Mouse (Mus musculus): ENCODE data around the gene Nup155. TPM values are rescaled to one million over a fixed set of nuclear protein-coding genes. Genes with fewer than 3 reads are reported as not detected.

Gene Nup155
- polyA plus RNA-seq, 1 experiment from 2014 or later: 34.1 TPM

DNA sequence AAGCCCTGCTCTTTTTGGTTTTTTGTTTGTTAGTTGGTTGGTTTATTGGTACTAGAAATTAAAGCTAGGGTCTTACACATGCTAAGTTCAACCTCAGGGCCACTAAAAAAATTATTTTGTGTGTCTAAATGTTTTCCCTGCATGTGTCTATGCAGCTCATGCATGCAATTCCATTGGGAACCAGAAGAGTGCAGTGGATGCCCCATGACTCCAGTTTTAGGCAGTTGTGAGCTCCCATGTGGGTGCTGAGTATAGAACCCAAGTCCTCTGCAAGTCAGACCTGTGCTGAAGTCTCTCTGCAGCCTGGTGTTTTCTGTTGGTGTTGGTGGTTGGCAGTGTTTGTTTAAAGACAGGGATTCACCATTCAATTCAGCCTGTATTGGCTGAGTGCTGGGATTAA lies 22.7 kb downstream of the Nup155 start:
- H3K4me3 ChIP-seq (ENCODE audit: low read depth, low read length): no peak overlapping the region
- no peaks in the 10 kb centered on the region for H3K9me3 ChIP-seq (replicated peaks; ENCODE audit: control insufficient read depth, low read length)
- no peaks in the 10 kb centered on the region for H3K4me1 ChIP-seq (ENCODE audit: control insufficient read depth, insufficient read depth, low read length)
- DNase-seq (ENCODE audit: low spot score) (no peak), ATAC-seq (replicated peaks; ENCODE audit: insufficient number of reproducible peaks, low FRiP score, low TSS enrichment, low read depth) (no peak)
- H3K9ac ChIP-seq (replicated peaks; ENCODE audit: low read length): no peak overlapping the region
- no peaks in the 10 kb centered on the region for H3K27me3 ChIP-seq (ENCODE audit: control insufficient read depth, insufficient read depth, low read length)
- H3K4me2 ChIP-seq (ENCODE audit: low read depth, low read length): no peak overlapping the region
- H3K27ac ChIP-seq (replicated peaks; ENCODE audit: low read depth, low read length): no peak overlapping the region
- peaks cover 2% of the 10 kb centered on the region for H3K36me3 ChIP-seq (replicated peaks; ENCODE audit: control insufficient read depth, insufficient read depth, low read depth, low read length)

DNA sequence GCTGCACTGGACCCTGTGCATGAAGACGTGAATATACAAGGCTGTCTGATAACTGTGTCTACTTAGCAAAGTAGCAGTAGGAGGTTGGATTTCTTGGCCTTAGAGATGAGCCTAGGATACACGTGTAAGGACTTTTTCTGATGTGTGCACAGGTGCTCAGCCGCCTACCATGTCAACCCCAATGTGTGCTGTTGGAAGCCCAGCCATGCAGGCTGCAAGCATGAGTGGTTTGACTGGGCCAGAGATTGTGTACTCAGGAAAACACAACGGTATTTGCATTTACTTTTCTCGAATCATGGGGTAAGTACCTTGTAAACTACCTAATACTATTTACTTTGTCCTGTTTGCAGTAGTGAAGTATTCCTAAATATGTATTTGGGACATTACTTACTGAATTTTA lies 26.5 kb downstream of the Nup155 start:
- no peak overlapping the region for H3K27ac ChIP-seq (replicated peaks; ENCODE audit: low read depth, low read length)
- no peak overlapping the region for H3K4me2 ChIP-seq (ENCODE audit: low read depth, low read length)
- H3K4me1 ChIP-seq (ENCODE audit: control insufficient read depth, insufficient read depth, low read length): no peaks in the 10 kb centered on the region
- DNase-seq (ENCODE audit: low spot score) (no peak), ATAC-seq (replicated peaks; ENCODE audit: insufficient number of reproducible peaks, low FRiP score, low TSS enrichment, low read depth) (no peak)
- WGBS: 84% methylated on average over 5 of the region's 5 CpGs
- H3K27me3 ChIP-seq (ENCODE audit: control insufficient read depth, insufficient read depth, low read length): no peaks in the 10 kb centered on the region
- H3K36me3 ChIP-seq (replicated peaks; ENCODE audit: control insufficient read depth, insufficient read depth, low read depth, low read length): peaks cover 6% of the 10 kb centered on the region
- H3K9me3 ChIP-seq (replicated peaks; ENCODE audit: control insufficient read depth, low read length): no peaks in the 10 kb centered on the region
- no peak overlapping the region for H3K9ac ChIP-seq (replicated peaks; ENCODE audit: low read length)
- H3K4me3 ChIP-seq (ENCODE audit: low read depth, low read length): no peak overlapping the region

DNA sequence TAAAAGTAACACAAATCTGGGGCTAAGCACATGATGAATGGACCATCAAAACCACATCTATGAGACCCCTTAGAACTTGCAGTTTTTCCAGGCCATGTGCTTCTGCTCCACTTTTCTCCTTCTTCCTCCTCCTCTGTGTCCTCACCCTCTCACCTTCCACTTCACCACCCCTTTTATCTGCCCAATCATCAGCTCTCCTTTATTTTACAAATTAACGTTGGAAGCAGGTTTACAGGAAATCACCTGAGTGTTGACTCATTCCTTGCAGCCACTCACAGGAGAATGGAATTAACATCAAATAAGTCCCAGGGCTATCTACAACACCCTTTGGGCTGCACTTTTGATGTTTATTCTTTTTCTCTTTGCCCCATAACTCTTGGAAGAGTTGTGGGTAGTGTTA lies 52.8 kb downstream of the Nup155 start:
- H3K9me3 ChIP-seq (replicated peaks; ENCODE audit: control insufficient read depth, low read length): no peaks in the 10 kb centered on the region
- no peak overlapping the region for H3K4me2 ChIP-seq (ENCODE audit: low read depth, low read length)
- ATAC-seq (replicated peaks; ENCODE audit: insufficient number of reproducible peaks, low FRiP score, low TSS enrichment, low read depth): no peak
- no peak overlapping the region for H3K4me3 ChIP-seq (ENCODE audit: low read depth, low read length)
- DNase-seq (ENCODE audit: low spot score): no peak
- no peak overlapping the region for H3K27ac ChIP-seq (replicated peaks; ENCODE audit: low read depth, low read length)
- no peaks in the 10 kb centered on the region for H3K4me1 ChIP-seq (ENCODE audit: control insufficient read depth, insufficient read depth, low read length)
- H3K9ac ChIP-seq (replicated peaks; ENCODE audit: low read length): no peak overlapping the region
- WGBS: 81% methylated on average over 1 of the region's 1 CpGs
- no peaks in the 10 kb centered on the region for H3K27me3 ChIP-seq (ENCODE audit: control insufficient read depth, insufficient read depth, low read length)
- peaks cover 8% of the 10 kb centered on the region for H3K36me3 ChIP-seq (replicated peaks; ENCODE audit: control insufficient read depth, insufficient read depth, low read depth, low read length)

GRCm38 (mm10) chr15:8168591-8169265 lies 59.7 kb downstream of the Nup155 start, which contains the start of gene Cplane1:
Cplane1 (plus strand) TSS chr15:8169106.
- Histone ChIP-seq H3K27ac (replicated peaks; ENCODE audit: low read depth, low read length) (peak within 1 kb of the TSS; percentile 70), H3K36me3 (replicated peaks; ENCODE audit: control insufficient read depth, insufficient read depth, low read depth, low read length) (no peaks in the 10 kb centered on the region; the same call in 1 of the 2 replicates), H3K9ac (replicated peaks; ENCODE audit: low read length) (peak within 1 kb of the TSS; percentile 96), H3K4me1 (ENCODE audit: control insufficient read depth, insufficient read depth, low read length) (no peaks in the 10 kb centered on the region), H3K9me3 (replicated peaks; ENCODE audit: control insufficient read depth, low read length) (no peaks in the 10 kb centered on the region), H3K27me3 (ENCODE audit: control insufficient read depth, insufficient read depth, low read length) (no peaks in the 10 kb centered on the region), H3K4me3 (ENCODE audit: low read depth, low read length) (peak within 1 kb of the TSS; percentile 89), H3K4me2 (ENCODE audit: low read depth, low read length) (peak within 1 kb of the TSS; percentile 60)
- WGBS: 1% methylated on average over 46 of the region's 47 CpGs
- DNase-seq (ENCODE audit: low spot score) (peak; percentile 97), ATAC-seq (replicated peaks; ENCODE audit: insufficient number of reproducible peaks, low FRiP score, low TSS enrichment, low read depth) (peak; percentile 99)

DNA sequence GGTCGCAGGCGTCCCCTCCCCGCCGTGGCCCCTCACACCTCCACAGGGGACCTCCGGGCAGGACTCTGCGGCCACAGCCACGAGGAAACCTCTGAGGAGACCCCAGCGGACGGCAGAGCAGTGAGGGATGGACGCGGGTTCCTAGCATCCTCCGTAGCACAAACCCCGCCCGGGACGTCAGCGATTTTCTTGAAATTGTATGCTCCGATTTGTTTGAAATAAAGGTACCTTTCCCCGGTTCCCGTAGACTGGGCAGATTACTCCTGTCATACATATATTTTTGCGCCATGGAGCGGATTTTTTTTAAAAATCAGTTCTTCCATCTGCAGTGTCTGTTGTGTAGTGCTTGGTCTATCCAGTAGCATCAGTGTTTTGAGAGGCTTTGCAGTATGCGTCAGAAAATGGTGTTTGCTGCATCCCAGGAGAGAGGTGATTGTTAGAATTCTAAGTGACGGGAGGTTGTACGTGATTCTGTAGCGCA lies 60.2 kb downstream of the Nup155 start:
- Histone ChIP-seq H3K4me2 (ENCODE audit: low read depth, low read length) (peak overlapping the region; percentile 60), H3K27ac (replicated peaks; ENCODE audit: low read depth, low read length) (peak overlapping the region; percentile 70), H3K9ac (replicated peaks; ENCODE audit: low read length) (peak overlapping the region; percentile 96), H3K4me3 (ENCODE audit: low read depth, low read length) (peak overlapping the region; percentile 89), H3K9me3 (replicated peaks; ENCODE audit: control insufficient read depth, low read length) (no peaks in the 10 kb centered on the region), H3K36me3 (replicated peaks; ENCODE audit: control insufficient read depth, insufficient read depth, low read depth, low read length) (no peaks in the 10 kb centered on the region; the same call in 1 of the 2 replicates), H3K27me3 (ENCODE audit: control insufficient read depth, insufficient read depth, low read length) (no peaks in the 10 kb centered on the region), H3K4me1 (ENCODE audit: control insufficient read depth, insufficient read depth, low read length) (no peaks in the 10 kb centered on the region)
- DNase-seq (ENCODE audit: low spot score): peak; percentile 51
- peak; percentile 83 for ATAC-seq (replicated peaks; ENCODE audit: insufficient number of reproducible peaks, low FRiP score, low TSS enrichment, low read depth)
- under 1% methylated on average over 25 of the region's 25 CpGs for WGBS

DNA sequence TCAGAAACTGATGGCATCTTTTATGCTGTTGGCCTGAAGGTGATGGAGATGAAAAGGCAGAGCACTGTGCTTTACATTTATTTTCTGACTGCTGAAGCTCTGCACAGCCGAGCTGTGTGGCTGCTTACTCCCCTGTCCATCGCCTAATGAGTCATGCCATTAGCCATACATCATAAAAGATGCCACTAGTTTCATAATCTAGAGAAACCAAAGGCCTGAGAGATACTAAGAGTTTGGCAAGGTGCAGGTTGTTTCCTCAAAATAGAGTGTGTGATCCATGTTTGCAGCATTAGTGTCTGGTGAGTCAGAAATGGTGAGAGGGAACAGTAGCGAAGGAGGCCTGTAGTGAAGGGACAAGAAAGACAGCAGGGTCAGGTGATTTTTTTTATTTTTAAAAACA lies 80.5 kb downstream of the Nup155 start:
- no peak for ATAC-seq (replicated peaks; ENCODE audit: insufficient number of reproducible peaks, low FRiP score, low TSS enrichment, low read depth)

GRCm38 (mm10) chr15:8190435-8190834 lies 81.4 kb downstream of the Nup155 start:
- H3K4me2 ChIP-seq (ENCODE audit: low read depth, low read length): no peak overlapping the region
- H3K27ac ChIP-seq (replicated peaks; ENCODE audit: low read depth, low read length): no peak overlapping the region
- H3K4me1 ChIP-seq (ENCODE audit: control insufficient read depth, insufficient read depth, low read length): no peaks in the 10 kb centered on the region
- no peaks in the 10 kb centered on the region; the same call in 1 of the 2 replicates for H3K36me3 ChIP-seq (replicated peaks; ENCODE audit: control insufficient read depth, insufficient read depth, low read depth, low read length)
- no peaks in the 10 kb centered on the region for H3K9me3 ChIP-seq (replicated peaks; ENCODE audit: control insufficient read depth, low read length)
- ATAC-seq (replicated peaks; ENCODE audit: insufficient number of reproducible peaks, low FRiP score, low TSS enrichment, low read depth): no peak
- no peak for DNase-seq (ENCODE audit: low spot score)
- no peaks in the 10 kb centered on the region for H3K27me3 ChIP-seq (ENCODE audit: control insufficient read depth, insufficient read depth, low read length)
- no peak overlapping the region for H3K4me3 ChIP-seq (ENCODE audit: low read depth, low read length)
- WGBS: 89% methylated on average over 3 of the region's 3 CpGs
- H3K9ac ChIP-seq (replicated peaks; ENCODE audit: low read length): no peak overlapping the region

More for the DNA sequence above, 80.5 kb downstream of the Nup155 start:
- no peaks in the 10 kb centered on the region for H3K27me3 ChIP-seq (ENCODE audit: control insufficient read depth, insufficient read depth, low read length)
- H3K9me3 ChIP-seq (replicated peaks; ENCODE audit: control insufficient read depth, low read length): no peaks in the 10 kb centered on the region
- WGBS: 86% methylated on average over 3 of the region's 3 CpGs
- no peak overlapping the region for H3K4me2 ChIP-seq (ENCODE audit: low read depth, low read length)
- H3K36me3 ChIP-seq (replicated peaks; ENCODE audit: control insufficient read depth, insufficient read depth, low read depth, low read length): no peaks in the 10 kb centered on the region; the same call in 1 of the 2 replicates
- no peaks in the 10 kb centered on the region for H3K4me1 ChIP-seq (ENCODE audit: control insufficient read depth, insufficient read depth, low read length)
- no peak overlapping the region for H3K27ac ChIP-seq (replicated peaks; ENCODE audit: low read depth, low read length)
- no peak overlapping the region for H3K4me3 ChIP-seq (ENCODE audit: low read depth, low read length)
- H3K9ac ChIP-seq (replicated peaks; ENCODE audit: low read length): no peak overlapping the region
- DNase-seq (ENCODE audit: low spot score): no peak

DNA sequence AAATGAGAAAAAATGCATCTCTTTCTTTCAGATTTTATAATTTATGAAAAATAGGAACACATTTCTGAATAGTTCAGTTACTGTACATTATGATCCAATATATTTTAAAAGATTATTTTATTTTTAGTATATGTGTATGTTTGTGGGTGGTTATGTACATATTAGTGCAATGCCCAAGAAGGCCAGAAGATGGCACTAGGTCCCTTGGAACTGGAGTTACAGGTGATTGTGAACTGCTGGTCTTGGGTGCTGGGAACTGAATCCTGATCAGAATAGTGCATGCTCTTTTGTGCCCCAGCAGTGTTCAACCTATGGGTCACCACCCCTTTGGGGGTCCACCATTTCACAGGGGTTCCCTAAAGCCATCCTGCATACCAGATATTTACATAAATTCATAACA lies 91.2 kb downstream of the Nup155 start:
- DNase-seq (ENCODE audit: low spot score): peak; percentile 21
- no peak for ATAC-seq (replicated peaks; ENCODE audit: insufficient number of reproducible peaks, low FRiP score, low TSS enrichment, low read depth)
- peaks cover 2% of the 10 kb centered on the region for H3K36me3 ChIP-seq (replicated peaks; ENCODE audit: control insufficient read depth, insufficient read depth, low read depth, low read length)
- no peak overlapping the region for H3K9ac ChIP-seq (replicated peaks; ENCODE audit: low read length)
- H3K9me3 ChIP-seq (replicated peaks; ENCODE audit: control insufficient read depth, low read length): no peaks in the 10 kb centered on the region
- H3K4me2 ChIP-seq (ENCODE audit: low read depth, low read length): no peak overlapping the region
- H3K27ac ChIP-seq (replicated peaks; ENCODE audit: low read depth, low read length): no peak overlapping the region
- no peaks in the 10 kb centered on the region for H3K4me1 ChIP-seq (ENCODE audit: control insufficient read depth, insufficient read depth, low read length)
- H3K27me3 ChIP-seq (ENCODE audit: control insufficient read depth, insufficient read depth, low read length): no peaks in the 10 kb centered on the region
- no peak overlapping the region for H3K4me3 ChIP-seq (ENCODE audit: low read depth, low read length)

All from embryonic facial prominence, embryonic 11.5 days (tissue).